Mouse (Mus musculus) lung, postnatal 0 days (tissue): ENCODE measurements at regions not wholly inside any gene's neighbourhood (a gene's known extent, or its start where the extent isn't known, plus 50 kb on each side); places are given as distances from the start of the nearest gene placed in this dataset.

Experiments used
- ATAC-seq: fragments of 200-750 bp; cut with Nextera tagmentation; 2 replicates; pipeline ENCODE4 v1.8.0; 2017; ENCODE audit warnings: moderate library complexity
- DNase-seq: peaks from one replicate; pipeline ENCODE4 v3.0.0-alpha.2; 2016; ENCODE audit warnings: low spot score
- H3K27ac ChIP-seq: fragments of 300-500 bp; sonication (generic); 2 replicates; pipeline ENCODE4 v1.5.1; 2014; ENCODE audit warnings: antibody characterized with exemption, mild to moderate bottlenecking, low read length, mixed read lengths
- H3K27me3 ChIP-seq: fragments of 300-500 bp; sonication (generic); replicated peaks from 2 replicates; pipeline ENCODE4 v1.6.1; 2014; ENCODE audit warnings: low read length, mixed read lengths; ENCODE audit not compliant: insufficient read depth
- H3K36me3 ChIP-seq: fragments of 300-500 bp; sonication (generic); 2 replicates; pipeline ENCODE4 v1.6.1; 2014; ENCODE audit warnings: low read length, mixed read lengths; ENCODE audit not compliant: insufficient read depth
- H3K4me1 ChIP-seq: fragments of 300-500 bp; sonication (generic); 2 replicates; pipeline ENCODE4 v1.6.1; 2014; ENCODE audit warnings: antibody characterized with exemption, low read depth, low read length, mixed read lengths; ENCODE audit not compliant: insufficient read depth
- H3K4me2 ChIP-seq: fragments of 300-500 bp; sonication (generic); replicated peaks from 2 replicates; pipeline ENCODE4 v1.6.1; 2014; ENCODE audit warnings: low read depth, mild to moderate bottlenecking, low read length, moderate library complexity, mixed read lengths
- H3K4me3 ChIP-seq: fragments of 300-500 bp; sonication (generic); 2 replicates; pipeline ENCODE4 v1.5.1; 2014; ENCODE audit warnings: low read depth, low read length
- H3K9ac ChIP-seq: fragments of 300-500 bp; sonication (generic); replicated peaks from 2 replicates; pipeline ENCODE4 v1.6.1; 2014; ENCODE audit warnings: low read depth, mild to moderate bottlenecking
- H3K9me3 ChIP-seq: fragments of 300-500 bp; sonication (generic); 2 replicates; pipeline ENCODE4 v1.6.1; 2016; ENCODE audit warnings: low read length, mixed read lengths
- CTCF ChIP-seq: IDR thresholded peaks from 2 replicates; pipeline ENCODE4 v1.5.1; 2016; ENCODE audit warnings: antibody characterized with exemption, mild to moderate bottlenecking
- EP300 ChIP-seq: IDR thresholded peaks from 2 replicates; pipeline ENCODE4 v1.6.1; 2016; ENCODE audit warnings: antibody characterized with exemption, mild to moderate bottlenecking, control low read depth
- WGBS: fragments of 180-500 bp; shearing (Covaris S2); extraction: QIAGEN DNeasy Blood & Tissue Kit; methylation state at CpG from one replicate; pipeline ENCODE4 v1.1.7; 2014; 5-methylcytosine and 5-hydroxymethylcytosine counted together

DNA sequence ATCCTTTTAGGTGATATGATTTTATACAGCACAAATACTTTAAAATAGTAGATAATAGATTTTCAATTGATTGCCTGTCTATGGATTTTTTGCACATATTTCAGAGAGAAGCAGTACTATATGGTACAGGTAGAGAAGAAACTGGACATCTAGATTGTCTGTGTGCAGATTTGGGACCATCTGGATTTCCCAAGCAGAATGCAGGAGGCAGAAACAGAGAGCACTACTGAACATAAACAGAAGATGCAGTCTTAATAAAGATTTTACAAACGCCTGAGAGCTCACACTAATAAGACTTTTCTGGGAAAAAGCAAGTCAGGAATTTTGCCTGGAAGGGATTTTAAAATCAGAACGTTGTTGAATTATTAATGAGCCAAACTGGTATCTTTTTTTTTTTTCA is 432.9 kb downstream of the Col11a1 start:
- Histone ChIP-seq H3K27me3 (no peaks in the 10 kb centered on the region), H3K9me3 (no peaks in the 10 kb centered on the region), H3K36me3 (no peaks in the 10 kb centered on the region), H3K4me3 (no peak overlapping the region), H3K9ac (no peak overlapping the region), H3K4me1 (no peaks in the 10 kb centered on the region), H3K27ac (no peak overlapping the region), H3K4me2 (no peak overlapping the region)
- TF ChIP-seq EP300 = no peak
- no peak for TF ChIP-seq CTCF
- ATAC-seq = no peak
- whole genome bisulfite sequencing = 38% methylated on average over 2 of the region's 2 CpGs
- DNase-seq = no peak

DNA sequence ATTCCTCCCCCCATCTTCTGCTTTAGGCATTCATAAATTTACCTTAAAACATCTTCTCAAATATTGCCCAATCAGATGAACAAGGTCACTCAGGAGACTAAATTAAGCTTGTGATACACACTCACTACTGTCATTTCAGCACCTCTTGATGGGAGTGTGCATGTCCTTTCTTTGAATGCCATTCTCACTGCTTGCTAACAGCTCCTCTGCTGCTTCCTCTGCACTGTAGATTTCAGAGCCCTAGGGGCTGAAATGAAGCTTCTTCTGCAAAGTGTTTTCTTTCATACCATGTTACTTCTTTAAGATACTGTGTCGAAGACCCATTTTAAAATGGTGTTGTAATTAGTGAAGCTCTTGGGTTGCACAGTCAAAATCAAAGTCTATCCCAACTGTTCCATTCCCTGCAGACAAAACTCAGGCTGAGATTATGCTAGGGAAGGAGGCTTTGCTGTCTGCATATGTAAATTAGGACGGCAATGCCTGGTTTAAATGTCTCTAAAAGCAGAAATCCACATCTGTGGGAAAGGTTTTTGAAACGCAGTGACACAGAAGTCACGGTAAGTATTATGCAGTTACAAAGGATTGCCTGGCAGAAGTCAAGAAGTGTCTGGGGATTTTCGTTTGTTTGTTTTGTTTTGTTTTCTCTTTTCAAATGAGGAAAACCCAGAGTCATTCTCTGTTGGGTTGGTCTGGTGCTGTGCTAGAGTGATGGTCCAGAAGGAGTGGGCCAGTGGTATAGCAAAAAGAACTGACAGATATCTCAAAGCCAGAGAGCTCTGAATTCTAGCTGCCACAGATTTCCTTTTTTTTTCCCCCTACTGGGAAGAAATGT is 433.6 kb downstream of the Col11a1 start:
- H3K9ac ChIP-seq = no peak overlapping the region
- WGBS = 58% methylated on average over 5 of the region's 5 CpGs
- H3K27ac ChIP-seq = no peak overlapping the region
- no peak for DNase-seq
- H3K36me3 ChIP-seq = no peaks in the 10 kb centered on the region
- no peak overlapping the region for H3K4me3 ChIP-seq
- H3K4me1 ChIP-seq = no peaks in the 10 kb centered on the region
- H3K4me2 ChIP-seq = no peak overlapping the region
- H3K27me3 ChIP-seq = no peaks in the 10 kb centered on the region
- TF ChIP-seq CTCF = no peak
- no peak for TF ChIP-seq EP300
- no peaks in the 10 kb centered on the region for H3K9me3 ChIP-seq
- ATAC-seq = no peak

DNA sequence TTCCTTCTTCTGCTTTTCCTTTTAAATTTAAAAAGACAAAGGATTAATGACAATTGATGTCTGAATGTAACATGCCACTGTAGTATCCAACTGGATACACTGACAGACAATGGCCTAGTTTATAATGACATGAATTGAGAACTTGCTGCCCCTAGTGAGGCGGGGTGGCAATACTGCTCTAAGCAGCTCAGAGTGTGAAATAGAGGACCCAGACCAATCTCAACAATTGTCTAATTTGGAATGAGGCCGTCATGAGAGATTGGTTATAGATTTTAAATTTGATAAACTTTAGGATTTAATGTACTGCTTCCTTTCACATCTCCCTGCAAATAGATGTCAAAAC is 434.2 kb downstream of the Col11a1 start:
- WGBS = 80% methylated on average over 2 of the region's 2 CpGs
- Histone ChIP-seq H3K27me3 (no peaks in the 10 kb centered on the region), H3K27ac (no peak overlapping the region), H3K4me3 (no peak overlapping the region), H3K9ac (no peak overlapping the region), H3K4me1 (no peaks in the 10 kb centered on the region), H3K9me3 (no peaks in the 10 kb centered on the region), H3K4me2 (no peak overlapping the region), H3K36me3 (no peaks in the 10 kb centered on the region)
- DNase-seq = no peak
- no peak for TF ChIP-seq EP300
- no peak for TF ChIP-seq CTCF
- ATAC-seq = no peak

DNA sequence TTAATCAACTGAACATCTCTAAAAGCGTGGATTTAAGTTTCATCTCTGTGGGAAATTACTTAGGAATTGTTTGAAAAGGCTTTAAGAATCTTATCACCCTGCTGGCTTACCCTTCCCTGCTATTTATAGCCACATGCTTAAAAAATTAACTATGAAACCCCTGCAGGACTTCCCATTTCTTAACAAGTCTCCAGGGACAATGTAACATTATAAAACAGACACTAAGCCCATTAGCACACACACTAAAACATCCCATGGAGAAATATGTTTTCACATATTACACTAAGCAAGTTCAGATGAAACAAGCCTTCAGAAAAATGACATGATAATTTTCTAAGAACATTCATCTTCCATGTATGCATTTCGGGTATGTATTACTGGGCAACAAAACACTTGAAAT is 420.0 kb upstream of the Olfm3 start:
- Histone ChIP-seq H3K27me3 (no peaks in the 10 kb centered on the region), H3K9me3 (no peaks in the 10 kb centered on the region), H3K4me3 (no peak overlapping the region), H3K36me3 (no peaks in the 10 kb centered on the region), H3K9ac (no peak overlapping the region), H3K4me2 (no peak overlapping the region), H3K4me1 (no peaks in the 10 kb centered on the region), H3K27ac (no peak overlapping the region)
- no peak for DNase-seq
- 36% methylated on average over 2 of the region's 2 CpGs for WGBS
- no peak for TF ChIP-seq CTCF
- no peak for TF ChIP-seq EP300
- ATAC-seq = no peak

DNA sequence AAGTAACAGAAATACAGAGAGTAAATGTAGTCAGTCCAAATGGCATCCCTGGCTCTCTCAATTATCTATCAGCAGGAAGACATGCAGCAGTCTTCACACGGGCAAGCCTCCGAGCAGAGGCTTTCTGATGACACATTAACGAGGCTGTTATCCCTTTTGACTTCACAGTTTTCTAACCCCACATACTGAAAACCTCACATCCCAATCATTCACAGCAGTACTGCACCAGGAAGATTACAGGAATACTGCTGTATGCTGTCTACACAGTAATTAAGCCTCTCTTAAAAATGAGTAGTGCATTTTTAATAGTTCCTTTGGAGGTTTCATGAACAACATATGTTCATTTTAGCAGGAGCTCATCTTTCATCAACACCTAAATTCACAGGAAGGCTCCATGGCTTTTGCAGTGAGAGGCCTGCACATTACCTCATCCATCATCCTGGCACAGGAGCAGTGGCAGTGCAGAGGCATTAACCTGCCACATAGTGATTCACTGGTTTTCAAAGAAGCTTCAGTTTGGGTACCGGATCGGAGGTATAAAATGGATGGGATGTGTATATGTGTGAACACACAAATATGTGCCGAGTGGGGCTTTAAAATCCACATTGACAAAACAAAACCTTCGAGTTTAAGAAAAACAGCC is 396.1 kb upstream of the Olfm3 start:
- Histone ChIP-seq H3K4me3 (no peak overlapping the region), H3K4me1 (no peaks in the 10 kb centered on the region), H3K4me2 (no peak overlapping the region), H3K27ac (no peak overlapping the region), H3K9ac (no peak overlapping the region), H3K9me3 (no peaks in the 10 kb centered on the region), H3K36me3 (no peaks in the 10 kb centered on the region), H3K27me3 (no peaks in the 10 kb centered on the region)
- DNase-seq = no peak
- WGBS = 32% methylated on average over 7 of the region's 7 CpGs
- no peak for ATAC-seq
- TF ChIP-seq EP300 (no peak), CTCF (no peak)

DNA sequence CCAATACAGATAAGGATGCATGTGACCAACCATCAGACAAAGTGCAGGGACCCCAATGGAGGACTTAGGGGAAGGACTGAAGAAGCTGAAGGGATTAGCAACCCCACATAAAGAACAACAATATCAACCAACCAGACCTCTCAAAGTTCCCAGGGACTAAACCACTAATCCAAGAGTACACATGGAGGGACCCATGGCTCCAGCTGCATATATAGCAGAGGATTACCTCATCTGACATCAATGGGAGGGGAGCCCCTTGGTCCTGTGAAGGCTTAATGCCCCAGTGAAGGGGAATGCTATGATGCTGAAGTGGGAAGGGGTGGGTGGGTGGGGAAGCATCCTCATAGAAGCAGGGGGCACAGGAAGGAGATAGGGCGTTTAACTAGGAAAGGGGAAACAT is 388.6 kb upstream of the Olfm3 start:
- H3K36me3 ChIP-seq = no peaks in the 10 kb centered on the region
- DNase-seq (no peak), ATAC-seq (no peak)
- H3K9me3 ChIP-seq = no peaks in the 10 kb centered on the region
- no peaks in the 10 kb centered on the region for H3K4me1 ChIP-seq
- 13% methylated on average over 1 of the region's 1 CpGs for WGBS
- H3K9ac ChIP-seq = no peak overlapping the region
- no peak overlapping the region for H3K27ac ChIP-seq
- no peaks in the 10 kb centered on the region for H3K27me3 ChIP-seq
- no peak overlapping the region for H3K4me2 ChIP-seq
- no peak overlapping the region for H3K4me3 ChIP-seq
- no peak for TF ChIP-seq EP300
- no peak for TF ChIP-seq CTCF
